Mouse (Mus musculus): Measurements from ENCODE around the gene Tmem161b.

DNA sequence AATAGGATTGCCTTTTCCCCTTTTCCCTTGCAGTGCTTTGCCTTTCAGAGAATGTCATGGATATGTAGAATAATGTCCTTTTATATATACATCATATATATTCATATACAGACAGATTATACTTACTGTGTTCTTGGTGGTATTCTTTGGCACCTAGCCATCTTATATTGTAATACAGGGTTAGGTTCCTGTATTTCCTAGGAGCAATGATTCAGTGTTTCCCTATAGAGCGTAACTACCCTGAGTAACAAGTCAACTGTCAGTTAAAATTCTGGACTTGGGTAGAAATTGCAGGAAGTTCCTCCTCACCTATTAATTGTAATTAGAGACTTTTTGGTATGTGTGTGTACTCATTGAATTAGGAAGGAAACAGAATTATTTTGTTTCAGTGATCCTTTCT, 33.0 kb downstream of the Tmem161b start:
- TF ChIP-seq CTCF (IDR thresholded peaks at IDR 0.05; ENCODE audit: low read depth, low read length) (no peak), POLR2A (IDR thresholded peaks at IDR 0.05; ENCODE audit: extremely low read depth, insufficient read depth, low read length) (no peak)

Data from liver, adult 2 months (tissue).